Mouse (Mus musculus): ENCODE data around the gene Fam3b. TPM values are rescaled to one million over a fixed set of nuclear protein-coding genes. Genes with fewer than 3 reads are reported as not detected.

Gene Fam3b
- polyA plus RNA-seq, 1 experiment from 2014 or later = not detected

DNA sequence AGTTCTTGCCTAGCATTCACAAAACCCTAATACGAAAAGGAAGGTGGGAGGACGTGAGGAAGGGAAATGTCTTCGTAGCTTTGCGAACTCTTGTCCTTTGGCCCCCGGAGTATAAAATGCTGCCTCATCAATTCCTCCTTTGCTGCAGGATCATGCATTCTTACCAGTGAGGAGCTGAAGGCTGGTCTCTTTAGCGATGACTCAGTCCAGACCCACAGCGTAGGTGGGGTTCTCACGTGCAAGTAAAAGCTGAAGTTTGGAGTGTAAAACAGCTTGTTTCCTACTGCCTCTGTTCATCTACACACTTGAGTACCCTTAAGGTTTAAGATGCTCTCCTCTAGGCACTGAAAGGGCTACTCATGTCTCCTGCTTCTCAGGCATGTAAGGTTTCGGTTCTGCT lies 72.6 kb downstream of the Fam3b start:
- no peaks in the 10 kb centered on the region for H3K27me3 ChIP-seq
- peaks cover 3% of the 10 kb centered on the region; the same call in 1 of the 2 replicates for H3K4me1 ChIP-seq
- no peak overlapping the region for H3K4me2 ChIP-seq (replicated peaks)
- H3K9ac ChIP-seq (replicated peaks) = no peak overlapping the region
- no peak overlapping the region for H3K4me3 ChIP-seq
- no peak overlapping the region for H3K27ac ChIP-seq (replicated peaks)
- 90% methylated on average over 9 of the region's 9 CpGs for WGBS
- no peaks in the 10 kb centered on the region for H3K36me3 ChIP-seq
- no peaks in the 10 kb centered on the region for H3K9me3 ChIP-seq
- no peak for ATAC-seq (replicated peaks)

GRCm38 (mm10) chr16:97438191-97438590 lies 76.4 kb downstream of the Fam3b start:
- ATAC-seq (replicated peaks) = peak; percentile 23; the same call in 1 of the 2 replicates
- Histone ChIP-seq H3K27ac (replicated peaks) (peak overlapping the region; percentile 16; the same call in 1 of the 2 replicates), H3K9ac (replicated peaks) (no peak overlapping the region), H3K27me3 (no peaks in the 10 kb centered on the region), H3K36me3 (no peaks in the 10 kb centered on the region), H3K9me3 (no peaks in the 10 kb centered on the region), H3K4me1 (peaks cover 5% of the 10 kb centered on the region; the same call in 1 of the 2 replicates), H3K4me3 (no peak overlapping the region), H3K4me2 (replicated peaks) (no peak overlapping the region)
- WGBS = 58% methylated on average over 3 of the region's 3 CpGs

DNA sequence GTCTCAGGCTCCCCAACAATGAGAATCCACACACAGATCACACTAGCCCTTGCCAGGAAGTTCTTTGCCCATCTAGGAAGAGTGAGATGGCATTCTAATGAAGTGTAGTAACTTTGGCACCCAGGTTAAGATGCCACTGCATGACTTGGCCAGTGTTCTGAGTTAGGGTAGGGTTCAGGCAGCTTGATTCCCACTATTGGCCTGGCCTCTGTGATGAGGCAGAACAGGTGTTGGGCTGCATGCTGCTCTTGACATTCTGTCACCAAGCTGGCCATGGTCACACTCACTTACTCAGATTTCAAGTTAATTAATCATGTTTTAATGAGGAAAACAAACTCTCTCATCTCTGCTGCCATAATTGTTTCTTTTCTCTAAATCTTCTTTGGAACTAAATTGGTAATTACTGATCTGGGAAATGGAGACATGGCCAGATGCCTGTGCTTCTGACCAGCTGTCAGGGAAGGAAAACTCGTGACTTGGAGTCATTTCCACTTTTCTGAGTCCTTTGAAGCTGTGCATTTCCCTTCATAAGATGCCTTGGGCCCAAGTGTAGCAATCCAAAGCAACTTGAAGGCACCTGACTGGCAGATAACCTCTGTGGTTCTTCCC lies 77.1 kb downstream of the Fam3b start:
- no peak overlapping the region for H3K4me2 ChIP-seq (replicated peaks)
- 24% methylated on average over 1 of the region's 1 CpGs for WGBS
- ATAC-seq (replicated peaks) = peak; percentile 60; the same call in 1 of the 2 replicates
- no peaks in the 10 kb centered on the region for H3K36me3 ChIP-seq
- no peaks in the 10 kb centered on the region for H3K9me3 ChIP-seq
- H3K4me1 ChIP-seq = peaks cover 5% of the 10 kb centered on the region; the same call in 1 of the 2 replicates
- no peak overlapping the region for H3K4me3 ChIP-seq
- H3K9ac ChIP-seq (replicated peaks) = no peak overlapping the region
- peak overlapping the region; percentile 16; the same call in 1 of the 2 replicates for H3K27ac ChIP-seq (replicated peaks)
- no peaks in the 10 kb centered on the region for H3K27me3 ChIP-seq

DNA sequence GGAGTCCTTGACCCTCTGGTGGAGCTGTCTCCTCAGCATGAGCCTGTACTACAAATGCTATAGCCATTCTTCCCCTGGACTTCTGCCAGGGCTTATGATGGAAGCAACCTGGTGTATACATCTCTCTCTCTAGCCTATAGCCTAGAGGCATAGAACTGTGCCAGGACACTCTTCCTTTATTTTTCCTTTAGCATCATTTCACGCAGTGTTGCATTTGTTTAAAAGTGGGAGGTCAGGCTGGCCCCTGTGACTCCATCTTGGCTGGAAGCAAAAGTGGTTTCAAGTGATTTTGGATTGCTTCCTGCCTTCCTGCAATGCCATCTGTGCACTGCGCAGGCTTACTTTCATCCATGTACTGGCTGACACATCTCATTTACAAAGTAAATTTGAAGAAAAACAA lies 80.4 kb downstream of the Fam3b start:
- ATAC-seq (replicated peaks) = no peak
- Histone ChIP-seq H3K9ac (replicated peaks) (no peak overlapping the region), H3K4me3 (no peak overlapping the region), H3K4me2 (replicated peaks) (no peak overlapping the region), H3K36me3 (no peaks in the 10 kb centered on the region), H3K4me1 (peaks cover 5% of the 10 kb centered on the region; the same call in 1 of the 2 replicates), H3K27me3 (no peaks in the 10 kb centered on the region), H3K27ac (replicated peaks) (no peak overlapping the region), H3K9me3 (no peaks in the 10 kb centered on the region)
- WGBS = 70% methylated on average over 2 of the region's 2 CpGs

GRCm38 (mm10) chr16:97431328-97431727 lies 83.3 kb downstream of the Fam3b start:
- H3K9me3 ChIP-seq = no peaks in the 10 kb centered on the region
- WGBS = 73% methylated on average over 4 of the region's 4 CpGs
- no peaks in the 10 kb centered on the region for H3K27me3 ChIP-seq
- 0 out of 2 replicates have a peak, but pooled peaks cover 2% of the 10 kb centered on the region for H3K4me1 ChIP-seq
- H3K9ac ChIP-seq (replicated peaks) = no peak overlapping the region
- no peak for ATAC-seq (replicated peaks)
- H3K4me2 ChIP-seq (replicated peaks) = no peak overlapping the region
- no peaks in the 10 kb centered on the region for H3K36me3 ChIP-seq
- H3K27ac ChIP-seq (replicated peaks) = no peak overlapping the region
- H3K4me3 ChIP-seq = no peak overlapping the region

DNA sequence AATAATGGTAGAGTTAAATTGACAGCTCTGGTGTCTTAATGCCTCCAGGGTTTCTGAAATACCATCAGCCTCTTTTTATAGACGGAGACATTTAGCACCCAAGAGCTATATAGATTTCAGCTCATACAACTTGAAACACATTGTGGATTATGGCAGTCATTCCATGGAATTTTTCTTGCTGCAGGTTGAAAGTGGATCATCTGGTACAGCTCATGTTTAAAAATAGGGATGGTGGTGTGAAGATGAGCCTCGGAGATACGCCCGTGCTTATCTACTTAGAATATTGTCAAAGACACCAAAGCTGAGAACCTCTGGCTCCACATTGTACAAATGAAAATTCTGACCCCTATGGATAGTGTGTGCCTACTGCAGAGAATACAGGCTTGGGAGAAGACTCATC lies 84.5 kb downstream of the Fam3b start:
- Histone ChIP-seq H3K4me1 (0 out of 2 replicates have a peak, but pooled peaks cover 2% of the 10 kb centered on the region), H3K9me3 (no peaks in the 10 kb centered on the region), H3K27me3 (no peaks in the 10 kb centered on the region), H3K4me2 (replicated peaks) (no peak overlapping the region), H3K9ac (replicated peaks) (no peak overlapping the region), H3K36me3 (no peaks in the 10 kb centered on the region), H3K4me3 (no peak overlapping the region), H3K27ac (replicated peaks) (no peak overlapping the region)
- ATAC-seq (replicated peaks) = no peak
- WGBS = 96% methylated on average over 4 of the region's 4 CpGs

DNA sequence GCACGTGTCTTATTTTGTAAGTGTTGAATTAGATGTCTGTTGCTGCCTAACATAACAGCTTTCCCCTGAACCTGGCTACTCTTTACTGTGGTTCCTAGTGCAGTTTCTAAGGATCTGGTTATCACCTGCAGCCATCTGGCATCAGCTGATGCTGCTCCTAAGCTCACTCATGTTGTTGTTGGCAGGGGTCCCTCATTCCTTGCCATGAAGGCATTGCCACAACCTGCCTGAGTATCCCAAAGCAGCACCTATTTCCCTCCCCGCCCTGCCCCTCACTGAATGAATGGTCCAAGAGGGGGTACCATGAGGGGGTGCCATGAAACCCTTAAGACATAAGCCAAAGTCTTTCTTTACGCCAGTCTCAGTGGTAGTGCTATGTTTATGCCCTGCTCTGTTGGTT lies 86.6 kb downstream of the Fam3b start:
- H3K36me3 ChIP-seq = no peaks in the 10 kb centered on the region

GRCm38 (mm10) chr16:97423627-97424026 lies 91.0 kb downstream of the Fam3b start:
- Histone ChIP-seq H3K4me3 (no peak overlapping the region), H3K27ac (replicated peaks) (no peak overlapping the region), H3K9ac (replicated peaks) (no peak overlapping the region), H3K4me1 (no peaks in the 10 kb centered on the region), H3K27me3 (no peaks in the 10 kb centered on the region), H3K36me3 (no peaks in the 10 kb centered on the region), H3K4me2 (replicated peaks) (no peak overlapping the region), H3K9me3 (no peaks in the 10 kb centered on the region)
- WGBS = 88% methylated on average over 1 of the region's 1 CpGs
- no peak for ATAC-seq (replicated peaks)

More for the DNA sequence above, 86.6 kb downstream of the Fam3b start:
- whole genome bisulfite sequencing = 79% methylated on average over 3 of the region's 3 CpGs
- ATAC-seq (replicated peaks) = no peak
- Histone ChIP-seq H3K4me2 (replicated peaks) (no peak overlapping the region), H3K4me3 (no peak overlapping the region), H3K9ac (replicated peaks) (no peak overlapping the region), H3K9me3 (no peaks in the 10 kb centered on the region), H3K27me3 (no peaks in the 10 kb centered on the region), H3K4me1 (no peaks in the 10 kb centered on the region), H3K27ac (replicated peaks) (no peak overlapping the region)

DNA sequence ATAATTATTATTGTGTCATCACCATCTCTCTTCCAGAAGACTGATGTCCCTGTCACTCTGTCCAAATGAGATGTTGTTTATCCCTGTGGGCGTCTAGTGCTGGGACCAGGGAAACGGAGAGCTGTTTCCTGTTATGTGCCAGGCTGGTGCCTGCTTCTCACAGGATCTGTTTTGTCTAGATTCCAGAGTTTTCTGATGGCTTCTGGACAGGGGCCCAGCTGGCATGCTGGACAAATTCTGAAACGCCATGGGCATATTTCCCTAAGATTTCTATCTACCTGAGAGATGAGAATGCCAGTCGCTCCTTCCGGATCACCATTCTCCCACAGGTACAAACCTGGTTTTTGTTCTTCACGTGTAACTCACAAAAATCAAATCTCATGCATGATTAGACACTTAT lies 92.9 kb downstream of the Fam3b start:
- no peak overlapping the region for H3K4me2 ChIP-seq (replicated peaks)
- H3K4me3 ChIP-seq = no peak overlapping the region
- ATAC-seq (replicated peaks) = no peak
- no peak overlapping the region for H3K9ac ChIP-seq (replicated peaks)
- H3K36me3 ChIP-seq = no peaks in the 10 kb centered on the region
- no peaks in the 10 kb centered on the region for H3K4me1 ChIP-seq
- 74% methylated on average over 6 of the region's 6 CpGs for WGBS
- H3K27ac ChIP-seq (replicated peaks) = no peak overlapping the region
- no peaks in the 10 kb centered on the region for H3K9me3 ChIP-seq
- no peaks in the 10 kb centered on the region for H3K27me3 ChIP-seq

Other genes starting within 250 kb of the Fam3b start
- 1.0 and 2.1 TPM in 2 replicates for gene Bace2, start 158.1 kb downstream of the Fam3b start, polyA plus RNA-seq (2015; fragmentation: Nextera tagmentation; extraction: Ambion mirVana)
- 0.43 TPM in 1 of 2 replicates, not detected in the other for gene Mx1, start 51.9 kb downstream of the Fam3b start, polyA plus RNA-seq (2015; fragmentation: Nextera tagmentation; extraction: Ambion mirVana)
- gene Tmprss2, start 96.4 kb upstream of the Fam3b start, polyA plus RNA-seq (2015; fragmentation: Nextera tagmentation; extraction: Ambion mirVana) = not detected in 2 replicates
- 0.99 and 1.2 TPM in 2 replicates for gene Ripk4, start 249.0 kb upstream of the Fam3b start, polyA plus RNA-seq (2015; fragmentation: Nextera tagmentation; extraction: Ambion mirVana)